Mouse (Mus musculus) right cerebral cortex, adult 18-20 months (tissue): Measurements from ENCODE around the gene Hectd2.

ENCODE experiments used
- DNase-seq: peaks from one replicate; pipeline ENCODE4 v3.0.0; 2022; ENCODE audit warnings: mixed read lengths

Gene Hectd2

GRCm38 (mm10) chr19:36652686-36653085, 98.2 kb downstream of the Hectd2 start:
- DNase-seq: no peak

GRCm38 (mm10) chr19:36662734-36663133, 108.3 kb downstream of the Hectd2 start:
- no peak for DNase-seq

GRCm38 (mm10) chr19:36663918-36664317, 109.5 kb downstream of the Hectd2 start:
- DNase-seq: no peak

GRCm38 (mm10) chr19:36664417-36664816, 110.0 kb downstream of the Hectd2 start:
- DNase-seq: no peak

GRCm38 (mm10) chr19:36665206-36665605, 110.8 kb downstream of the Hectd2 start:
- no peak for DNase-seq

- DNase-seq: no peak
Observed at GRCm38 (mm10) chr19:36665641-36666040, 111.2 kb downstream of the Hectd2 start.

GRCm38 (mm10) chr19:36666471-36666870, 112.0 kb downstream of the Hectd2 start:
- no peak for DNase-seq

- DNase-seq: no peak
Observed at GRCm38 (mm10) chr19:36667368-36667767, 112.9 kb downstream of the Hectd2 start.

GRCm38 (mm10) chr19:36668098-36668497, 113.7 kb downstream of the Hectd2 start:
- no peak for DNase-seq

- no peak for DNase-seq
Observed at GRCm38 (mm10) chr19:36668881-36669639, 114.6 kb downstream of the Hectd2 start.

- no peak for DNase-seq
Observed at GRCm38 (mm10) chr19:36669720-36670451, 115.4 kb downstream of the Hectd2 start.
